Mouse (Mus musculus) thymus, postnatal 0 days (tissue): ENCODE measurements at regions not wholly inside any gene's neighbourhood (a gene's known extent, or its start where the extent isn't known, plus 50 kb on each side); places are given as distances from the start of the nearest gene placed in this dataset.
A peak's percentile ranks its signal among the peaks of the same experiment; 100 is the strongest.

Experiments
- DNase-seq: peaks from one replicate; pipeline ENCODE4 v3.0.0-alpha.2; 2015; ENCODE audit warnings: low spot score

DNA sequence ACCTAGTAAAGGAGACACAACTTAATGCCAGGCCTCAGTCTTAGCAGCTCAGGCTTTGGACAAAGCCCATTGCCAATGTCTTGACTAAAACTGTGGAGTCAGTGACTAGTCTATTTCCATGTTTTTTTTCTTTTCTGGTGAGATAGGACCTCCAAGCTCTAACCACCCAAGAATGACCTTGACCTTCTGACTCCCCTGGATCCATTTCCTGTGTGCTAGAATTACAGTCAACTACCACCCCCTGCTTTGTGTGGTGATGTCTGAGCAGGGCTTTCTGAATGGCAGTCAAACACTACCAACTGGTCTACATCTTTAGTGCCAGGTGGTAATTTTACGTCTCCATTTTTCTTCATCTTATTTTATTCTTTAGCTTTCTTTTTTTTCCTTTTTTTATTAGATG, 51.3 kb upstream of the Rnf138rt1 start:
- DNase-seq: no peak

DNA sequence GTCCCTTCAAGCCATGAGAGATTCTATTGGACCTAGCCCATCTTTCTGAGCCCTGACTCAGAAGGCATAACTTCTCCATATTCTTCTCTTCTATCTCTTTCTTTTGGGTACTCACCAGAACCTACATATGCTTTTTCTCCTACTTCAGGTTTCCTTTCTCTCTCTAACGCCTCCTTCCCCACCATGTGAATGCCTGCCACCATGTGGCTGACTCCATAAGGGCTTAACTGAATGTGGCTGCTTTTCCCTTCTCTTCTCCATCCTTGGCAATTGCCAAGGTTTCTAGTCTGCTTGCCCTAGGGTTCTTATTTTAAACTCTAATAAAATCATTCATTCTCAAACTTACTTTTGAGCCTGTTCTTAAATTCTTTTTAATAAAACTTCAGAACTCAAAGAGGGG, 53.7 kb upstream of the Rnf138rt1 start:
- no peak for DNase-seq

DNA sequence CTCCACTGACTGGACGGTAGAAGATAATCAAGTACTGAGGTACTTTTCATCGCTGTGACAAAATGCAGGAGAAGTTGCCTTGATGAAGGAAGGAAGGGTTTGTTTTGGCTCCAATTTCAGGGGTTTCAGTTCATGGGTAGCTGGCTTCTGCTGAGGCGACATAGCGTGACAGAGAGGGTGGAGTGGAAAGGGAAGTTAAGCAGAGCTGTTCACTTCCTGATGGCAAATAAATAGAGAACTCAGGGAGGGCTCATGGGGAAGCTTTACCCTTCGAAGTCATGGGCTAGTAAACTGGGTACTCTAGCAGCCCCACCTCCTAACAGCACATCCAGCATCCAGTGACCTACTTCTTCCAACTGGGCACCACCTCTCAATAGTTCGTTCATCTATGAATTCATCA, 61.2 kb upstream of the Rnf138rt1 start:
- DNase-seq: no peak

GRCm38 (mm10) chrX:163827461-163827860, 66.3 kb upstream of the Rnf138rt1 start:
- peak; percentile 15 for DNase-seq

- no peak for DNase-seq
Observed at GRCm38 (mm10) chrX:163845408-163845807, 63.4 kb upstream of the Ap1s2 start.

DNA sequence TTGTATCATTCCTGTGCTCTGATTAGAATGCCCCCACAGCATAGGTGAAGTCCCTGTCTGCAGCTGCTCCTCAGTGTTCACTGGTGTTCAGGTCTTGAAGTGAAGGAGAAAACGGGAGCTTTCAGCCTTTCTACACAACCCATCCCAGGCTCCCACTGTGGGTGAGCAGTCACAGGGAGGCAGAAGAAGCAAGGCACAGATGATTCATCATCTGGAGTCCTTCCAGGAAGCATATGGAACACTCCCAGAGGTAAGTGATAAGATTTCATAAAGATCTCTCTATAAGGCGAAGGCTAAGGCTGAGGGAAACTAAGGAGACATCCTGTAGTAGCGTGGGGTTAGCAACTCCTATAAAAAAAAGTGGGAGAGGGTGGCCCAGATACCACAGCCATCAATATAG, 61.9 kb upstream of the Ap1s2 start:
- DNase-seq: no peak

GRCm38 (mm10) chrX:163847651-163848050, 61.2 kb upstream of the Ap1s2 start:
- DNase-seq: no peak

DNA sequence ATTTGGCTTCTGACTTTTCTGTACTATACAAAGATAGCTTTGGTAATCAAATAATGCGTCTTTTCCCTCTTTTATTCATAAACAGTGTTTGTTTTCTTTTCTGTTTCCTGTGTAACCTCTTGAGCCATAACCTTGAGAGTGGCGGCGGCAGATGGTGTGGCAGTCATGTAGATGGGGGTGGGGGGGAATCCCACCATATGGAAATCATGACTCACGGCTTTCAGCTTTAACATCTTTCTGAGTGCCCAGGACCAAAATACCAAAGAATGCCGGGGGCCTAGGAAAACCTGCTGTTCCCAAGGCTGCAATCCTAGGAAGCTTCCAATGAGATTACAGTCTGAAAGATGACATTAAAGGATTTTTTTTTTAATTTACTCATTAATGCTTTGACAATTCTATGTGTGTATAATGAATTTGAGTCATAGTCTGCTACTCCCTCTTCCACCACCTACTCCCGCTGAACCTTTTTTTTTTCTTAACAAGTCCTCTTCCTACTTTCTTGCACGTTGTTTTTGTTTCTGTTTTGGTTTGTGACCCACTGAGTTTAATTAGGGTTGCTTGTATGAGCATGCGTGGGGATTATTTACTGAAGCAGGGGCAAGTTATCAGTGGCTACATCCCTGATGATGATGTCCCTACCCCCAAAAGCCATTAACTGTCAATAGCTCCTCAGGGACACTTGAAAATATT, 60.2 kb upstream of the Ap1s2 start:
- DNase-seq: no peak

GRCm38 (mm10) chrX:163850915-163851599, 57.8 kb upstream of the Ap1s2 start:
- DNase-seq: no peak

GRCm38 (mm10) chrX:163858494-163858893, 50.3 kb upstream of the Ap1s2 start:
- no peak for DNase-seq
